Mouse (Mus musculus): Measurements from ENCODE around the gene Pten. TPM values are rescaled to one million over a fixed set of nuclear protein-coding genes. Genes with fewer than 3 reads are reported as not detected.

Gene Pten
- 10 to 100 TPM; 14.2 to 15.3 TPM for polyA plus RNA-seq (2017; shearing (Covaris generic))

DNA sequence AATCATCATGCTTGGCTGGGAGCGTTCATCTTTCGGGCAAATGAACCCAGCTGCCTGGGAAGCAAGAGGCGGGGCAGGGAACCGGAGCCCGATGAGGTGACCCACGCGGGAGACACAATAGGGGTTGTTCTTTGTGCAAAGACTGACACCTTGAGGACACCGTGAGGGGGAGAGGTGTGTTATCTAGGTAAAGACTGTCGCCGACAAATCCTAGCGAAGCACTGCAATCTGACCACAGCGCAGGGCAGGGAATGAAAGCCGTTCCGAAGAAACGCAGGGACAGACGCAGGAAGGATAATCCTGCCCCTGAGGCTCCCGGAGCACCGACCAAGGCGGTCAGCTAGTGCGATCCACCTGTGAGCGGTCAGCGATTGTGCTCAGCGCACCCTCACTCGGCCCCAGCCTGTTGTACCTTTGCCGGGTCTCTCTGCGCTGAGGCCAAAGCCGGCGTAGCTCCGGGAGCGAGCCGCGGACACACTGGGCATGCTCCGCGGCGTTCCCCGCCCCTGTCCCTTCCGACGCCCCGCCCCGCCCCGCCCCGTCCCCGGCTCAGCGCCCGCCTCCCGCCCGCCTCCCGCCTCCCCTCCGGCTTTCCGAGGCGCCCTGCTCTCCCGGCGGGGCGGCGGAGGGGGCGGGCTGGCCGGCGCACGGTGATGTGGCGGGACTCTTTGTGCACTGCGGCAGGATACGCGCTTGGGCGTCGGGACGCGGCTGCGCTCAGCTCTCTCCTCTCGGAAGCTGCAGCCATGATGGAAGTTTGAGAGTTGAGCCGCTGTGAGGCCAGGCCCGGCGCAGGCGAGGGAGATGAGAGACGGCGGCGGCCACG lies at the start of gene Pten:
Gene Pten, plus strand, starts transcription at position 598 of the 826 bp plus-strand sequence.
- peak; percentile 34 for ATAC-seq

DNA sequence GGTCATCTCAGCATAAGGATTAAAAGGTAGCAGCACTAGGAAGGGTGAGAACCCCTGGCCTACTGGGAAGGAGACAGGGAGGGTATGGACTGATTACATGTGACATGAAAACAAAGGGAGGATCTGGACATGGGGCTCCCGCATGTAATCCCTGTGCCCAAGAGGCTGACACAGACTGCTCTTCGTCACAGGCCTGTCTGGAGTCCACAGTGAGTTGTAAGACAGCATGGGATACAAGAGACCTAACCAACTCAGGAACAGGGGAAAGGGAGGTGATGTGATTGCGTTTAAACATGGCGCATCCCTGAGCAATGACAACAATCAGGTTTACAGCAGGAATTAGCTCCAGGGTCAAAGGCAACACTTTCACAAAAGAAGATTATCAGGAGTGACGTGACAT lies 48.3 kb upstream of the Pten start:
- no peak for ATAC-seq

DNA sequence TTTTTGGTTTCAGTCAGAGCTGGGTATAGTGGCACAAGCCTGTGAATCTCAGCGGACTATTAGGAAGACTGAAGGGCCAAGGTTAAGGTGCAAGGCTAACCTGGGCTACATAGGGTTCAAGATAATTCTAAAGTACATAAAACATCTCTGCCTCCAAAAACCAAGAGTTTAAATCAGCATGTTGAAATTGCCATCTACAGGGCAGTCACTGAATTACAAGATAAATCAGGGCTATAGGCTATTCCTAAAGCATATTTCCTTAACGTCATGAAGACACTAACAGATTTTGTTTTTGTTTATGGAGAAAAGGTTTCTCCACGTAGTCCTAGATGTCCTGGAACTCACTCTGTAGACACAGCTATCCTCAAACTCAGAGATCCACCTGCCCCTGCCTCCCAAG lies 47.0 kb upstream of the Pten start:
- ATAC-seq: no peak

DNA sequence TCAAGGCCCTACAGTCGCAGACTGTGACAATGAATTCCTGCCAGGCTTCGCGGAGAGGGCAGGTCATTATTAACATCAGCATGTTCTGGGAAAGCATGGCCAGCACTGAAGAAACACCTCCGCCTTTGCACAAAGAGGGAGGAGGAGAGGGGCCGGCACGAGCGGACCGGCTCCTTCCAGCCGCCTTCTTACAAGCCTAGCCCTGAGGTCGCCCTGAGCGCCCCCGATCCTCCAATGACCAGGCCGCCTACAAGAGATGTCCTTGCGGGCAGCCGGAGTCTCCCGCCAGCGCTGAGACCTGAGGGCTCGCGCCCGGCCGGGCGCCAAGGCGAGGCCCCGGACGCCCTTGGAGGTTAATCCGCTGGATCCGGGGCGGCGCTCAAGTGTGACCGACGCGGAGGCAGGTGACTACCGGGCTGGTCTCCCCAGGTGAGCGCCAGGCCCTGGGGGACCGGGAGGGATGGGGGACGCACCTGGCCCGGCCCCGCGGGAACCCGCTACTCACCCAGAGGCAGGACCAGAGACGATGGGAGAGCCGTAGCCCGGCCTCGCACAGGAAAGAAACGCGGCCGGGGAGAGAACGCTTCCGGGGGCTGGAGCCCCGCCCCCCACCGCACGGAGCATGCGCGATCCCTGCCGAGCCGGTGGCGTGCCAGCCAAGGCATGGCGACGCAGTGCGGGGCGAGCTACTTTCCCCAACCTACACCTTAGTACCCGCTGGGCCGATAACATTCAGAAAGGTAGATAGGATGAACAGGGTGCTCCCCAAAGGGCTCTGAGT lies 45.3 kb upstream of the Pten start:
- peak; percentile 74 for ATAC-seq

- ATAC-seq: peak; percentile 91
Observed at GRCm38 (mm10) chr19:32712588-32713042, 44.7 kb upstream of the Pten start.

DNA sequence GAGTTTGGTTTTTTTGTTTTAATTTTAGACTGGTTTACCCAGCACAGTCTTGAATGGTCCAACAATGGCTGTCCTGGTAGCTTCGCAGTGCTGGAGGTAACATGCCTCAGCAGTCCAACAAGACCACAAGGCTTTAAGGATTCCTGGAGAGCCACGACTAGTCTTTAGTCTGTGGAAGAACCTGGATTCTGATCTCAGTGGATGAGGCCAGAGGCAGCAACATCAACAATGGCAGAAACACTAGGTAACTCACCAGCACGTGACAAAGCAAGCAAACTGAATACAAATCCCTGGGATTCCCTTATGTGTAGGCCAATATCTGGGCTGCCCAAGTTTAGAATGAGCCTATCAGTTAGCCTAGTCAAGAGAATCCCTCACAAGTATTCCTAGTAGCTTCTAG lies 43.8 kb upstream of the Pten start:
- no peak for ATAC-seq

DNA sequence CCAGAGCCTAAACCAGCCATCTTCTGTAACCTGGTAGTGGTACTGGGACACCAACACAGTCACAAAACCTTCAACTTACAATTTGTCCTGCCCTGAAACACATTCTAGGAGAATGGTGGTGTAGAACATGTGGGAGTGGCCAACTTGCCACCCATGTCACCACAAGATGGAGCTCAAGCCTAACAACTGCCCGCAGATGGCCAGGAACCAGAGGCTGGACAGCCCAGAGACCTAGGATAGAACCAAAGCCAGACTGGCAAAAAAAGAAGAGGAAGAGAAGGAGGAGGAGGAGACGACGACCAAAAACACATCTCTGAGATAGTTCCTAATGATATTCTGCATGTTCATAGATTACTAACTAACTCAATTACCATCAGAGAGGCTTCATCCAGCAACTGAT lies 42.1 kb upstream of the Pten start:
- ATAC-seq: no peak

- ATAC-seq: no peak
Observed at GRCm38 (mm10) chr19:32715681-32716080, 41.6 kb upstream of the Pten start.

DNA sequence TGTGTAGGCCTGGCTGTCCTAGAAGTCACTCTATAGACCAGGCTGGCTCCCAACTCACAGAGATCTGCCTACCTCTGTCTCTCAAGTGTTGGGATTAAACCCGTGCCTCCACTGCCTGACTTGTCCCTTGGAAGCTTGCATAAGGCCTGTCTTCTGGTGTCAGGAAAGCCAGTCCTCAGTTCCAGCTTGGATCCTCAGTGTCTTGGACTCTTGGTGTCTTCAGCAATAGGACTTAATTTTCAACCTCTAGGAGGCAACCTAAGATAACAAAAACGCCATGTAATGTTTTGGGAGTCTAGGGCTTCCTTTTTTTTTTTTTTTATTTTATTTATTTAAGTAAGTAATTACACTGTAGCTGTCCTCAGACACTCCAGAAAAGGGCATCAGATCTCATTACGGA lies 39.7 kb upstream of the Pten start:
- no peak for ATAC-seq

GRCm38 (mm10) chr19:32720319-32720718 lies 37.0 kb upstream of the Pten start:
- no peak for ATAC-seq

DNA sequence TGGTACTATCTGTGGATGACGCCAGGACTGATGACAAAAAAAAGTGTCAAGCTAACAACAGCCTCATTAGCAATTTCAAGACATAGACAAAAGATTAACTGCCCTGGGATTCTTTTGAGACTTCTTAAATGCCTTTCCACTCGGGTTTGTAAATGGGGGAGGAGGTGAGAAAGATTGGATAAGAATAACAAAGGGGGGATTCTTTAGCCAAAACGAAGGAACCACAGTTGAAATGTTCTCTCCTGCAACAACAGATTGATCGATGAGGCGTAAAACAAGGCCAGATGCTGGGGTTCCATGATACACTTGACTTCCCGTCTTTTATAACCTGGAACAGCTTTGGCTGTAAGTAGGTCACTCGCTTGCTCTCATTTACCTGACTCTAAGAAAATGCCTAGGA lies 33.5 kb upstream of the Pten start:
- no peak for ATAC-seq

DNA sequence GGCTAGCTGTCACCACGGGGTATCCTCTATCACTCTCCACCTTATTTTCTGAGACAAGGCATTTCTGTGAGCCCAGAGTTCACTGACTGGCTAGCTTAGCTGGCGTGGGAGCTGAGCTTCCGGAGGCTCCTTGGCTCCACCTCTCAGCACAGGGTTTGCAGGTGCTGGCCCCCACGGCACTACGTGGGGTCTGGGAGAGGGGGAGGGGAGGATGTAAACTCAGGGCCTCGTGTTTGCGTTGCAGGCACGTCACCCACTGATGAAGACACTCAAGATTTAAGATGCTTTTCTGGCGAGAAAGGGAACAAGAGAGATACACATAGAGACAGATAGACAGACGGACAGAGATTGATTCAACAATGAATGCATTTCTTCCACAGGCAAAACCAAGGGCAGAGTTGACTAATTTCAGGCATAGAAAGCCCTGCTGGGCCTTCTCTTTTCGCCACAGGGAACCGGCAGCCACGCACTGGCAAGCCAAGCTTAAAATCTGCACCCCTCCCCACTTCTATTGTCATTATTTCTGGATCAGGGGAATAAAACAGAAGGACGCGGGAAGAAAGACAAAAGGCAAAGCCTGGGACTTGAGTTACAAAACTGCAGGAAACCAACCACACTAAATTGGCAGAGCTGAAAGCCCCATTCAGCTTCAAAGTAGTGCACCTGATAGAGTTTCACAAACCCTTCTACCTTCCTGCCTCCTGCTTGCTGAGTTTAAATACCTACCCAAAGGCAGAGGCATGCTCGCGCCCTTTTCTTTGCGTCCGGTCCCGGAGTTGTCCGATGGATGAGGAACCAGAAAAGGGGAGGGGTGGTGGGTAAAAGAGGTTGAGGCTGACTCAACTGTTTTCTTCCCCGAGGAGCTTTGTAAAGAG lies 30.6 kb upstream of the Pten start:
- ATAC-seq: peak; percentile 54

- ATAC-seq: no peak
Observed at GRCm38 (mm10) chr19:32729785-32730184, 27.5 kb upstream of the Pten start.

DNA sequence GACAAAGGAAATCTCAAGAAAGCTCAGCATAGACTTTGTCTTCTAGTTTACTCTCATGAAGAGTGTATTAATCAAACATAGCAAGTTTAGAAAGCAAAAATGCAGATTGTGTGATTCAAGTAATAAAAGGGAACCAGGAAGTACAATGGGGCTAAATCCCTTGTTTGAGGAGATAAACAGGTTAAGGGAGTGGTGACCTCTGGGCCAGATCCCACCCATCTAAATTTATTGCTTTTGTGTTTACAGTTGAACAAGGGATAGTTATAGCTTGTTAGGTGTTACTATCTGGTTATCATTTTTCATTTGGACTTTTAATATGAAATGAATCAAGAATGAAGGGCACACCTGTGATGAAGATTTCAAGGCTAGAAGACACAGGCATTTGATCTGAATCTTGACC lies 24.4 kb upstream of the Pten start:
- no peak for ATAC-seq

- no peak for ATAC-seq
Observed at GRCm38 (mm10) chr19:32737844-32738243, 19.5 kb upstream of the Pten start.

- ATAC-seq: no peak
Observed at GRCm38 (mm10) chr19:32739686-32740085, 17.6 kb upstream of the Pten start, which contains the start of gene Atad1. Gene Atad1, minus strand, starts transcription at chr19:32739786.

DNA sequence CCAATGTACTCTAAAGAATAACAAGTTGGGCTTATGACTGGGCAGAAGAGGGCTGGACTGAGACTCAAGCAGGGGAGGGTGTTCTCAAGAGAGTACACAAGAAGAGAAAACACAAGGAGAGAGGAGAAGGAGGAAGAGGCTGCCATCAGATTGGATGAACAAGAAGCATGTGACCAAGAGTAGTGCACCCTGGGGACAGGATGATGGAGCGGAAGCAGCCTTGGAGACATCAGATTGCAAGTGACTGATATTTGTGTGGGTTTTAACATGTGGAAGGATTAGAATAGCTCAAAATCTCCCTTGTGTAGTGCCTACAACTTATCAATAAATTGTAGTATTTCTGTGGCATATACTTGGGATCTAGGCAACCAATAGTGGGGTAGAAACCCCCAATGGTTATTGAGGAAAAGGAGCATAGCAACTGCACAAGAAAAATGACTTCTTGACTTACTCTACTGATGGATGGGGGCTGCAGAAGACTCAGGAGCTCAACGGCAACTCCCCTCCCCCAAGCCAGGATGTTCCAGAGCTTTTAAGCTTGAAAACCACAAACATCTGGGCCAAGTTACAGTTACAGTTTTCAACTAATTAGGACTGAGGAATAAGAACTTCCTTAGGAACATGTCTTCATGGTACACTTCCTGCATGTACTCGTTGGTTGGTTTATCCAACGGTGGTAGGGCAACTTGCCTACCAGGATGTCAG lies 16.5 kb upstream of the Pten start:
- ATAC-seq: no peak

DNA sequence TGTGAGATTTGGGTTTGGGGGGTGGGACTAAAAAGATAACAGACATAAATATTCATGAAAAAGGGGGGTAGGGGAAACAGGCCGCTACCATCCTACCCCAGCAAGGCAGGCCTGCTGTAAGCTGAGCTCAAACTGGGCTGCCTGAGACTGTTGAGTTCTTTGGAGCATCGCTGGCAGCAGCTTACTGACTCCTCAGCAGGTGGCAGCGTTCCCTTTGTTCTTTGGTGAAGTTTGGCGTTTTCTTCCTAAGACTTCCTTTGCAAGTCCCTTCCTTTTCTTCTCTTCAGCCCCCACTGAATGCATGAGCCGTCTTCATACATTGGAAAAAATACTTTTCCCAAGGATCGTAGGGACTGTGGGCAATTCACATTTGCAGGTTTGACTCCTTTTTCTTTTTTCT lies 7.9 kb upstream of the Pten start:
- no peak for ATAC-seq

DNA sequence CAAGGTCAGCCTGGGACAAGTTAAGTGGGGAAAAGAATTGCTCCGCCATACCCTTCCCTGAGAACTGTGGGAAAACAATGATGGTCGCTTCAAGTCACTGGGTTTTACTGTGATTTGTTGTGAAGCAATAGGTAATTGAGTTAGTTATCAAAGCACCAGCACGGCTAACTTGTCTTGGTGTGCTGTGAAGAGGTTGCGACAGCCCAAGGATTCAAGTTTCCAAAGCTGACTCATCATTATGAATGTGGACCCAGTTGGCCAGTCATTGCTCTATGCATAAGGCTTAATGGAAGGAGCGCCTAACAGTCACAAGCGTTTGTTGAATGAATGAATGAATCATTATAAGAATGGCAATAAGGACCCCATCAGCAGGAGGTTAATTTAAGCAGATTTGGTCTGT lies 4.9 kb upstream of the Pten start:
- no peak for ATAC-seq

- no peak for ATAC-seq
Observed at GRCm38 (mm10) chr19:32753386-32753785, 3.9 kb upstream of the Pten start.

DNA sequence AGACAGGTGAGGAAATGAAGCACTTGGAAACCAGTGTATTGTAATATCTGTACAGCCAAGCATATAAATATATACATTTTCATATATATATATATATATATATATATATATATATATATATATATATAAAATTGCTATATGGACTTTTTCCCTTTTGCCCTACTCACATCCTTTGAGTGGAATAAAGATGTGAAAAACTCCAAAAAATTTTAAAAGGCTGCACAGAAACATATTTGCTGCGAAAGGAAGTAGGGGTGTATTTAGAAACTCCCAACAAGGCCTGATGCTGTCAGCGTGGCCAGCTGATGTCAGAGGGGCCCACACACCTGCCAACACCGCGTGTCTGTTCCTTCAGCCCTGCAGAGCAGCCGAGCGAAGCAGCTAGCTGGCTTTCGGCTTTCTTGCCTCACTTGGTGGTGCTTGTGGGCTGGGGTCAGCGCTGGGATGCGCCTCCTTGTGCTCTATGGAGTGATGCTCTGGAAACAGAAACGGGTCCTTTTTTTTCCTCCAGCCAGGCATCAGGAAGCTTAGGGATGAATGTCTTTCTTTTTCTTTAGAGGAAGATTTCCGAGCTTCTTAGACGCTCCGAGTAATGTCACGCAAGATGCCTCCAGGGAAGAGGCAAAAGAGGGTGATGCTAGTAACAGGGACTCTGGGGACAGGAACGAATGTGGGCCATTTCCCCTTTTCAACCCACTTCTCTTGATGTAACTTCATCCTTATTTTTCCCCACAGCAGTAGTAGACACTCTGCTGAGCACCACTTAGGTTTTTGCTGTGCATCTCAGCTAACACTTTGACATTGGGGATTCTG lies 2.9 kb upstream of the Pten start:
- no peak for ATAC-seq

Data from activated CD4-positive, CD25-positive, alpha-beta regulatory T cell, adult 4 months (primary cell).